Mouse (Mus musculus) bone marrow macrophage, adult 2 months (primary cell): ENCODE measurements around the gene Arl4d.

Source experiments
- CTCF ChIP-seq: IDR thresholded peaks from 2 replicates; pipeline ENCODE4 v1.5.1; 2012; ENCODE audit warnings: low read depth, mild to moderate bottlenecking, low read length, moderate library complexity
- POLR2A ChIP-seq: IDR thresholded peaks from 2 replicates; pipeline ENCODE4 v1.6.1; 2012; ENCODE audit warnings: mild to moderate bottlenecking, low read depth, low read length, borderline replicate concordance

DNA sequence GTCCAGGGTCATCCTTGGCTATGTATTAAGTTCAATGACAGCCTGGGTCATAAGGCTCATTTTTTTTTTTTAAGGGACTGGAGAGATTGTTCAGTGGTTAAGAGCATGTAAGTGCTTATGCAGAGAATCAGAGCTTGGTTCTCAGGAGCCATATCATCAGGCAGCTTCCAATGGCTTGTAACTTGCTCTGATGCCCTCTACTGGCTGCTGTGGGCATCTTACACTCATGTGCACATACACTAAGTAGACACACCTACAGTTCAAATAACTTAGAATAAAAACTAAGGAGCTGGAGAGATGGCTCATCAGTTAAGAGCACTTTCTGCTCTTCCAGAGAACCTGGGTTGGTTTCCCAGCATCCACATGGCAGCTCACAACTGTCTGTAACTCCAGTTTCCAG is 32.8 kb downstream of the Arl4d start:
- TF ChIP-seq CTCF (no peak), POLR2A (no peak)
